In genomic region chr1:72876111-72876510, GRCm38 (mm10) we compare ENCODE assay signal across 9 mouse cellular contexts. TPM values are rescaled to one million over a fixed set of nuclear protein-coding genes. Genes with fewer than 3 reads are reported as not detected.
A peak's percentile ranks its signal among the peaks of the same experiment; 100 is the strongest.
DNase-seq lines count a peak whose midpoint lies in the region; ATAC-seq and TF ChIP-seq lines count a peak whose summit lies in the region.
"Had no signal": no experiment of that assay in that cellular context is flagged by ENCODE, and none has a peak within 500 bp of the region (broad histone marks: within the 10 kb centered on the region; RNA-seq: fewer than 3 reads in every experiment).

No protein-coding gene starts in this region.

- no peak overlapping the region for H3K4me2 ChIP-seq in forebrain, embryonic 16.5 days (ENCODE audit: low read length)
- H3K4me2 ChIP-seq in midbrain, embryonic 15.5 days = peak overlapping the region; percentile 99; the same call in 1 of the 2 replicates

- H3K36me3 ChIP-seq in forebrain, embryonic 10.5 days (replicated peaks) = no peaks in the 10 kb centered on the region
- H3K36me3 ChIP-seq in forebrain, embryonic 16.5 days (ENCODE audit: control insufficient read depth, insufficient read depth) = no peaks in the 10 kb centered on the region
- H3K36me3 ChIP-seq in midbrain, embryonic 15.5 days (replicated peaks) = no peaks in the 10 kb centered on the region

- peak; percentile 67 for TF ChIP-seq CTCF in left cerebral cortex, adult 2 months (IDR thresholded peaks at IDR 0.05)

- H3K27ac ChIP-seq in forebrain, embryonic 10.5 days = no peak overlapping the region
- H3K27ac ChIP-seq in forebrain, embryonic 16.5 days (ENCODE audit: low read length) = no peak overlapping the region
- H3K27ac ChIP-seq in left cerebral cortex, adult 2 months = no peak overlapping the region
- H3K27ac ChIP-seq in midbrain, embryonic 15.5 days = no peak overlapping the region

- DNase-seq in forebrain, embryonic 10.5 days (ENCODE audit: extremely low spot score, low spot score) = no peak
- no peak for DNase-seq in left cerebral cortex, adult 2 months (ENCODE audit: extremely low spot score in 1 of 2, low spot score in 2 of 2)
- no peak for DNase-seq in left cerebral cortex, postnatal 36 days (ENCODE audit: low spot score in 2 of 2)
- peak; percentile 70 for DNase-seq in cerebellum, adult 9-11 months
- DNase-seq in adrenal gland, adult 18-20 months (ENCODE audit: low spot score in 2 of 2) = no peak
- no peak for DNase-seq in B cell, adult 2 months

- intact Hi-C loops in left cerebral cortex, adult 2 months (cut with DNase I) = loop anchor here (5.0 to 10.0 kb wide), 3 partner anchors 86 to 509 kb away; no protein-coding TSS in a partner anchor
- intact Hi-C loops in left cerebral cortex, postnatal 36 days (cut with DNase I) = loop anchor here (1.0 to 5.0 kb wide), 3 partner anchors 396 to 951 kb away; no protein-coding TSS in a partner anchor

- no peaks in the 10 kb centered on the region for H3K9me3 ChIP-seq in forebrain, embryonic 10.5 days
- H3K9me3 ChIP-seq in forebrain, embryonic 16.5 days (ENCODE audit: control insufficient read depth, low read length) = no peaks in the 10 kb centered on the region
- no peaks in the 10 kb centered on the region for H3K9me3 ChIP-seq in midbrain, embryonic 15.5 days

- H3K4me3 ChIP-seq in forebrain, embryonic 10.5 days = peak overlapping the region; percentile 68; the same call in 1 of the 2 replicates
- H3K4me3 ChIP-seq in forebrain, embryonic 16.5 days (replicated peaks; ENCODE audit: low read length) = no peak overlapping the region
- H3K4me3 ChIP-seq in left cerebral cortex, adult 2 months = no peak overlapping the region
- no peak overlapping the region for H3K4me3 ChIP-seq in midbrain, embryonic 15.5 days

- no peak for ATAC-seq in forebrain, embryonic 16.5 days
- no peak for ATAC-seq in midbrain, embryonic 15.5 days (replicated peaks)
- ATAC-seq: inflammation-experienced regulatory T-cells, adult 6 months had no signal

- WGBS in forebrain, embryonic 10.5 days = 55% methylated on average over 3 of the region's 3 CpGs
- WGBS in forebrain, embryonic 16.5 days = 39% methylated on average over 3 of the region's 3 CpGs
- WGBS in midbrain, embryonic 15.5 days = 43% methylated on average over 3 of the region's 3 CpGs

- peaks cover 64% of the 10 kb centered on the region for H3K27me3 ChIP-seq in forebrain, embryonic 10.5 days (ENCODE audit: poor library complexity, severe bottlenecking)
- no peaks in the 10 kb centered on the region for H3K27me3 ChIP-seq in forebrain, embryonic 16.5 days (replicated peaks; ENCODE audit: control insufficient read depth, insufficient read depth, low read length)
- peaks cover 11% of the 10 kb centered on the region for H3K27me3 ChIP-seq in midbrain, embryonic 15.5 days (replicated peaks)

- H3K9ac ChIP-seq in forebrain, embryonic 16.5 days (replicated peaks; ENCODE audit: low read depth, low read length) = no peak overlapping the region
- no peak overlapping the region for H3K9ac ChIP-seq in midbrain, embryonic 15.5 days

- H3K4me1 ChIP-seq in forebrain, embryonic 10.5 days = peaks cover 64% of the 10 kb centered on the region
- H3K4me1 ChIP-seq in forebrain, embryonic 16.5 days (replicated peaks; ENCODE audit: control insufficient read depth, insufficient read depth, low read length) = peaks cover 35% of the 10 kb centered on the region
- H3K4me1 ChIP-seq in midbrain, embryonic 15.5 days = peaks cover 53% of the 10 kb centered on the region

RNA-seq across cellular contexts. Expression of gene Igfbp5, which starts 1.4 kb away (rescaled TPM):
- 45.9 and 51.3 TPM in 2 replicates for polyA plus RNA-seq in forebrain, embryonic 10.5 days (2016; fragmentation: Nextera tagmentation; extraction: Ambion mirVana)
- polyA plus RNA-seq in forebrain, embryonic 16.5 days (2015; fragmentation: Nextera tagmentation; extraction: Ambion mirVana) = 26.8 and 31.0 TPM in 2 replicates
- total RNA-seq in left cerebral cortex, adult 2 months (2021) = 10 to 100 TPM; 42.7 to 51.6 TPM
- 10 to 100 TPM; 52.4 to 61.4 TPM for total RNA-seq in left cerebral cortex, postnatal 36 days (2021)
- 38.4 and 39.6 TPM in 2 replicates for polyA plus RNA-seq in midbrain, embryonic 15.5 days (2015; fragmentation: Nextera tagmentation; extraction: Ambion mirVana)
- total RNA-seq in adrenal gland, adult 18-20 months (2021) = 100 to 1,000 TPM in 1 of 2 experiments, 10 to 100 TPM in 1; 99.0 to 159 TPM

RNA-seq across cellular contexts. Expression of gene Igfbp2, which starts 51.8 kb away (rescaled TPM):
- polyA plus RNA-seq in forebrain, embryonic 10.5 days (2016; fragmentation: Nextera tagmentation; extraction: Ambion mirVana) = 742 and 777 TPM in 2 replicates
- 279 and 331 TPM in 2 replicates for polyA plus RNA-seq in forebrain, embryonic 16.5 days (2015; fragmentation: Nextera tagmentation; extraction: Ambion mirVana)
- total RNA-seq in left cerebral cortex, adult 2 months (2021) = 10 to 100 TPM; 71.2 to 74.0 TPM
- total RNA-seq in left cerebral cortex, postnatal 36 days (2021) = 10 to 100 TPM; 75.9 to 80.0 TPM
- 329 and 430 TPM in 2 replicates for polyA plus RNA-seq in midbrain, embryonic 15.5 days (2015; fragmentation: Nextera tagmentation; extraction: Ambion mirVana)
- 1 to 10 TPM; 1.2 to 4.1 TPM for total RNA-seq in adrenal gland, adult 18-20 months (2021)
- polyA plus RNA-seq: inflammation-experienced regulatory T-cells, adult 6 months had no signal

Comparison
In these comparisons a context has a peak if more than half of its experiments do, and no peak if none do; other contexts are left out.
1. RNA of gene Igfbp2, which starts 51.8 kb away (total RNA-seq): 75.9 to 80.0 TPM in left cerebral cortex, postnatal 36 days and 71.2 to 74.0 TPM in left cerebral cortex, adult 2 months; 1.2 to 4.1 TPM in adrenal gland, adult 18-20 months; every median in the first group is over 10 times any median in the second.